Mouse (Mus musculus): Measurements from ENCODE around the gene Gramd1b.

The Gramd1b gene

DNA sequence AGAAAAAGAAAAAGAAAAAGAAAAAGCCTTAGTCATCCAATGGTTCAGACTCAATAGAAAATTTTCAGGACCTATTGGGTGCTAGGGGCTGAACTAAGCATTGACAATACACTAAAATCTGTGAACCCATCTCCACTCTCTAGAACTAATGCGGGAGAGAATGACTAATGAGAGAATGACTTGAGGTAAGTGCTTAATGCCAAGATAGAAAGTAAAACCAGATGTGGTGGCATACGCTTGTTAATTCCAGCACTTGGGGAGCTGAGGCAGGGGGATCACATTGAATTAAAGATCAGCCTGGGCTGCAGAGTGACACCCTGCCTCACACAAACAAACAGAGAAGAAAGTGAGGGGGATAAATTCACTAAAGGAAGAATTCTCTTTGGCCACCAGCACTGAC, 131.0 kb downstream of the Gramd1b start:
- in situ Hi-C loops (cut with MboI) = no loop called here

DNA sequence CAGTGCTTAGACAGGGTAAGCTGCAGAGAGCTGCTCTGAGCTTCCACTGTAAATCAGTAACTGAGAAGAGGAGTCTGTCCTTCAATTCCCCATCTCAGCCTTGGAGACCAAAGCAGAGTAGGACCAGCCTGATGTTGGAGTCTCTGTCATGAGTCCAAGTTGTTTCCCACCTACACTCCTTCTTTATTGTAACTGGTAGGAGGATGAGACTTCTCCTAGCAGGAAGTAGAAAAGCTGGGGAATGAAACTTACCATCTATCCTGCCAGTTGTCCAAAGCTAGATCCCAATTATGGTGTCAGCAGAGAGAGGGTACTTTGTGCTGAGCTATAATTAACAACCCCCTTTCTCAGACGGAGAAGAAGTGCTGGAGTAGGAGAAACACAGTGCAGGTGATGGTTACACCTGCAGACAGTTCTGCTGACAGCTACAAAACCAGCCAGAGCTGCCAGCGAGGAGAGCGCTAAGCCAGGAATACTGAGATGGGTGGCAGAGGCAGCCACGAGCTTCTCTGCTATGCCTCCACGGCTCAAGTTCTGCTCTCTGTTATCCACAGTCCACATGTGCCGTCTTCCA, 131.7 kb downstream of the Gramd1b start:
- in situ Hi-C loops (cut with MboI) = no loop called here

DNA sequence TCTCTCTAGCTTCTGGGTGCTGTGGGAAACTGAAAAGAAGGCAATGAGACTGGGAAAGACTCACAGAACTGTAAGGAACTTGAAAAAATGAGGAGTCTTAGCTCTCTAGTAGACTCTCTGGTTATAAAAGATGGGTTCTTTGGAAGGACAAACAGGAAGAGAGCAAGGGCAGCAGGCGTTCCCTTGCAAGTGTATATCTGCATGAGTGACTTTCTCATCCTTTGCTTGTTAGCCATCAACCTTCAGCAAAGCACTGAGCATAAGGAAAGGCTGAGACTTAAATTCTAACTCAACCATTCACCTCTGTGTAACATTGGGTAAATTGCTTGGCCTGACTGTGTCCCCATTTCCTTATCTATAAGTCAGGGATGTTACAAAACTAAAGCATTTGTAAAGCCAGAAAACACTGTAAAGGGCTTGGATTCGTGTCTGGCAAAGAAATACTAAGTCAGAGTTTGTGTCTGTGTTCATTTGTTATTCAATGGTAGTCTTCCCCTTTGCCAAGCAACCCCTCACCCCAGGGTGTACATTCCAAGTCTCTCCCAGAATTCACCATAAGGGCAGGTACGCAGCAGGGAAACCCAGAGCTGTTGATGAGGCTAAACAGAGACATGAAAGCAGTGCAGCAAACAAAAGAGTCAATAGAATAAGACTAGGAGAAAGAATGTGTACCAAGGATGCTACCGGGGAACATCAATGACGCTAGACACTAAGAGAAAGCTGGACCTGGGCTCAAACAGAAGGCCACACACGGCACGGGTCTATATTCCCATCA, 133.5 kb downstream of the Gramd1b start:
- in situ Hi-C loops (cut with MboI) = no loop called here

DNA sequence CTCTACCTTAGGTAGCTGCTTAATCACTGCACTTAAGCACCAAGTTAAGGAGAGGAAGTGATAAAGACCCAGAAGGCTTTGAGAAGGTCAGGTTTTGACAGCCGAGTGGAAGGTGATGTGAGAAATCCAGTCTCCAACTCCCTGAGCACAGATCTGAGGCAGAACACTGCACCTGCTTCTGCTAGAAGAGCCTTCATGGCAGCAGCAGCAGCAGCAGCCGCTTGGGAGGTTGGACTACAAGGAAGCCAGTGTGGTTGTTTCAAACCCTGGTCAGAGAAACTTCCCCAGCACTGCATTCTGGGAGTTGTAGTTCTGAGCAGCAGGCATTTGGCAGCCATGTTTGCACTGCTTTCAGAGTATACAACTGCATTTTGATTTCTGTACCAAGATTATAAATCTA, 134.1 kb downstream of the Gramd1b start:
- in situ Hi-C loops (cut with MboI) = no loop called here

DNA sequence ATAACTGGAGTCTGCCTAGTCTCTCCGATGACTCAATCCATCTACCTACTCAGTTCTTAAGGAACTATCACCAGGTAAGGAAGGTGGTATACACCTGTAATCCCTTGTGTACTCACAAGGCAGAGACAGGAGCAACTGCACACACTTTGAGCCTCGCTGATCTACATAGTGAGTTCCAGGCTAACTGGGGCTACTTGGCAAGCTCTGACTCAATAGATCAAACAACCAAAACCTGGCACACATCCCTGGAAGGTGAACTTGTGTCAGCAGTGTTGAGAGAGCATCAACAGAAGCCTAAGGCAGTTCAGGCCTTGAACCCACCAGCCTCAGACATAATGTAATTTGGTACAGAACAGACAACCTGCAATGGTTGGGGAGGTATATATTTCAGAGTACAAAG, 135.0 kb downstream of the Gramd1b start:
- in situ Hi-C loops (cut with MboI) = no loop called here

DNA sequence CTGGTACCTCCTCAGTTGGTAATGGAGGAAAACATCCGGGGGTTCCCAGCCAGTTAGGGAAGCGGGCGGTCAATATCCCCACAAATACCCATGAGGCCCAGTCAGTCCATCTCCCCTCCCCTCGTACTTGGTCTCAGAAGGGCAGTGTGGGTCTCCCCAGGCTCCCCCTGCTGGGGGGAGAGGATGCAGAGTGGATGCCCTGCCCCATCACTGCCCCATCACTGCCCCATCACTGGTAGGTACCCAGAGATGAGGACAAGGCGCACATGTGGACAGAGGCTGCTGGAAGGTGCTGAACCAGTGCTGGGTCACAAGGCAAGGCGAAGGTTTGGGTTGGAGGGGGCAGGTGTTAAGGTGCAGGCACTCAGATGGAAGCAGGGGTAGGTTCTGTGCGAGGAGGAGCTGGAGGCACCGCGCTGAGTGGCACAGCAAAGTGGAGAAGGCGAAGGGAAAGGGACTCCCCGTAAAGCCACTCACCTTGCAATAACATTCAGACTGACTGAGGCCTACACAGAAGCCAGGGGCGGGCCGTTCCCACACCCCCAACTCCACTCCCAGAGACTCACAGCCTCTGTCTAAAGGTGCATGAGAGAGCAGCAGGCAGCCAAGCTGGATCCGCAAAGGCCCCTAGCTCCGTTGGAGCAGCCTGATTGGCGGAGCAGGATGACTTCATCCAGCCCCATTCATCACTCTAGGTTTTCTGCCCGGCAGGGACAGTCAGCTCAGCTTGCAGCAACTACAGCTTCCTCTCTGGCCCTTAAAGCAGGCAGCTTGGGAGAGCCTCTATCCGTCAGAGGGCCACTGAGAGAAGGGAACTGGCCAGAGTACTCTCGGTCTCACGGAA, 139.1 kb downstream of the Gramd1b start:
- in situ Hi-C loops (cut with MboI) = no loop called here

DNA sequence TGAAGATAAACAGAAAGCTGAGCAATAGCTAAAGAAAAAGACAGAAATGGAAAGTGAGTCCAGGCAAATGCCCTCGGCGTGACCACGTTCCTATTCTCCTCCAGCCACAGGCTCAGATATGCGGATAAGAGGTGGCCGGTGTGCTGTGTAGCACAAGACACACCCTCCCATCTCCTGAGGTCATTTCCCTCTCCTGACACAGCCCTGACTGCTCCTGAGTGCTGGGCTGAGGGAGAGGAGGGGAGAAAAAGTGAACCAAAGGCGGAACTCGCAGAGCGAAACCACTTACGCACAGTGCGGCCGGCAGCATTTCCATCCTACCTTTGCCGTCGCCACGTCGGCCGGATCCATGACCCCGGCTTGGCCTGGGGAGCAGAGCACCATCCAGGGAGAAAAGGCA, 139.8 kb downstream of the Gramd1b start:
- in situ Hi-C loops (cut with MboI) = no loop called here

DNA sequence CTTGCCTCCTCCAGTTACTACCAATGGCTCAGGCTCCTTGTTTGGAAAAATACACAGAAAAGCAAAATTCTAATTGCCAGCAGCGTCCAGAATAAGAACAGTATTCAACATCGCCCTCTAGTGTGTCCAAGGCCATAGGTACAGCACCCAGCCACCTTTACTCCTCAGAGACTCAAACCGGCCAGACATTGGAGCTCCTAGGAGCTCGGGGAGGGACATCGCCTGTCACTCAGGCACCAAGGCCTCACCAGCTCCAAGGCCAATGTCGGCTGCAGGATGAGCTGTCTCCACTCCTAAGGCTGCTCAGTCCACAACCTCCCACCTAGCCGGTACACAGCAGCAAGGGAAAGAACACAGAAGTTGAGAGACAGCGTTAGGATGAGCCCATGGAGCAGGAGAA, 140.3 kb downstream of the Gramd1b start:
- in situ Hi-C loops (cut with MboI) = no loop called here

DNA sequence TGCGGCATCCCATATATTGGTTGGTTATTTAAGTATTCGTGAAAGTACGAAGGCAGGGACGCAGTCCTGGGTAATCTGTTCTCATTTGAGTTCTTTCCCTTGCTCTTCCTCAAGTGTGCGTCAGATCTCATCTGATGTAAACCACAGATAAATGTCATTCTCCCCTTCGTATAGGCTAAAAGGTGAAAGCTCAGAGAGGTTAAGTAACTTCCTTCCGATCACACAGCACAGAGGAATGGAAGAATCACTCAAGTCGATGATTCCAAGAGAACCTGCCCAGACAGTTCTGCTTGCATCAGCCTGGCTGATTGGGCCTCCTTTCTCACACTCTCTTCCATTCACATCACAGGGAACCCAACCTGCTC, 140.8 kb downstream of the Gramd1b start:
- in situ Hi-C loops (cut with MboI) = no loop called here

DNA sequence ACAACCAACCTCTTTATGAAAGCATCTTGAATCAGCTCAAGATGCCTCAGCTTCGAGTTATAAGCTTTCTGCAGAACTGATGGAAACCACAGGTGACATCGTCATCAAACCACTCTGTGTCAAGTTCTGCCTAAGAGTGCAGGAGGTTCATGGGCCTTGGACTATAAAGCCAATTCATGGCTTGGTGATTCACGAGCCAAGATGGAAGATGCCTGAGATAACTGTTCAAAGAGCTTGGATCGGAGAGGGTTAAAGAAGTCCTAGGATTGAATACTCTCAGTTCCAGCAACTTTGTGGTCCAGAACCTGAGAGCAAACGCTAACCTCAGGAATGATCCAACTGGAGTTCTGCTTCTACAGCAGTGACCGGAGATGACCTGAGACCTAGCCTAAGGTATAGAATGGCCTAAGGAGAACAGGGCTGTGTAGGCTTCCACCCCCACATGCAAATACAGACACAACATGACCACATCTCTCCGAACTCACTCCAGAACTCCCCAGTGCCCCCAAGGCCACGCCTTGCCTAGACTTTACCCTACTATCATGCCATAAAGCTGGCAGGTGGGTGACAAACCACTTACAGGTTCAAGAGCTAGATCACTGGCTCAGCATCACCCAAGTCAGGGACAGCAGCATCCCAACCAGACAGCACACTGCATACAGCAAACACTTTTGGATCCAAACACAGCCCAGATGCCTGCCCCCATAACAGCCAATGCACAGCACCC, 141.4 kb downstream of the Gramd1b start:
- in situ Hi-C loops (cut with MboI) = no loop called here

DNA sequence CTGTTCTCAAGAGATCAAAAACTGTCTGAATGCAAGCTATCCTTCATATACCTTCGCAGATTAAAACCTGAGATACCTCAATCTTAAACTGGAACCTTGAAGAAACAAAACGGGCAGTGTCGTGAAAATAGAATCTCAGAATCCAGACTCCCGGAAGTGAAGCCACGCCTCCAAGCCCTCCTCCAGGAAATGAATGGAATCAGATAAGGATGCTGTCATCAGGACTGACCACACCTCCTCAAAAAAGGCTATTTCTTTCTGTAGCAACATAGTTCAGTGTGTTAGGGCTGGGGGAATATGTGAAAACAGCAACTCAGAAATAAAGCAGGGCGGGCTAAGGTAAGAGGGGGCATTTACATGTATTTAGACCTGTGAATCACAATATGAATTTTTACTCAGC, 142.0 kb downstream of the Gramd1b start:
- in situ Hi-C loops (cut with MboI) = no loop called here

DNA sequence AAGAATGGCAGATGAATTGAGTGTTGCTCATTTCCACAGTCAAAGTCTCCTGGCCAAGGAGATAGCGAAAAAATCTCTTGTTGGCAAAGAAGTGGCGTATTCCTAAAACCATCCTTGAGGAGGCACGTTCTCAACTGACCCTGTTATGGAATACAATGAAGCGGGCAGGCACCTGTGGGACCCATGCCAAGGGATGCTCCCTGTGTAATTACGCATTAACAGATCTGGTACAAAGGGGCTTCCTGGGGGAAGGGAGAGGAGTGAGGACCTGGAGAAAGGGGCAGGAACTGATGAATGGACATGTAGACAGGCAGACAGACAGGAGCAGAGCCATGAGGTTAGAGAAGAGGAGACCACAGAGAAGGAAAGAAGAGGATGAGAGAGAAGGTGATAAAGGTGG, 146.4 kb downstream of the Gramd1b start:
- in situ Hi-C loops (cut with MboI) = no loop called here

DNA sequence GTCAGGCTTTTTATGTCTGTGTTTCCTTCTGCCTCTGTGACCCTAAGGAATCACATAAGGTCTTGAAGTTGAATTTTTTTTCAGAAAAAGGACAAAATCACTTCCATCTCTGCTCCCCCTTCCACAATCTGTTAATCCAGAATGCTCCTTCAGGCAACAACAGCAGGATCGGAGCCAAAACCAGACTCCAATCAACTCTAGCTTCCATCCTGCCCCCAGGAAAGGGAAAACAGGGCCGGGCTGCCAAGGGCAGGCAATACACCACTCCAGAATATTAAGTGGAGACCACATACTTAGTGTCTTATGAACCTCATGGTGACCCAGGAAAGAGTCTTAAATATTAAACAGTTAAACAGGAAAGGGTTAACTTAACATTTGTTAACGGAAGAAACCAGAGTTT, 148.7 kb downstream of the Gramd1b start:
- in situ Hi-C loops (cut with MboI) = no loop called here

DNA sequence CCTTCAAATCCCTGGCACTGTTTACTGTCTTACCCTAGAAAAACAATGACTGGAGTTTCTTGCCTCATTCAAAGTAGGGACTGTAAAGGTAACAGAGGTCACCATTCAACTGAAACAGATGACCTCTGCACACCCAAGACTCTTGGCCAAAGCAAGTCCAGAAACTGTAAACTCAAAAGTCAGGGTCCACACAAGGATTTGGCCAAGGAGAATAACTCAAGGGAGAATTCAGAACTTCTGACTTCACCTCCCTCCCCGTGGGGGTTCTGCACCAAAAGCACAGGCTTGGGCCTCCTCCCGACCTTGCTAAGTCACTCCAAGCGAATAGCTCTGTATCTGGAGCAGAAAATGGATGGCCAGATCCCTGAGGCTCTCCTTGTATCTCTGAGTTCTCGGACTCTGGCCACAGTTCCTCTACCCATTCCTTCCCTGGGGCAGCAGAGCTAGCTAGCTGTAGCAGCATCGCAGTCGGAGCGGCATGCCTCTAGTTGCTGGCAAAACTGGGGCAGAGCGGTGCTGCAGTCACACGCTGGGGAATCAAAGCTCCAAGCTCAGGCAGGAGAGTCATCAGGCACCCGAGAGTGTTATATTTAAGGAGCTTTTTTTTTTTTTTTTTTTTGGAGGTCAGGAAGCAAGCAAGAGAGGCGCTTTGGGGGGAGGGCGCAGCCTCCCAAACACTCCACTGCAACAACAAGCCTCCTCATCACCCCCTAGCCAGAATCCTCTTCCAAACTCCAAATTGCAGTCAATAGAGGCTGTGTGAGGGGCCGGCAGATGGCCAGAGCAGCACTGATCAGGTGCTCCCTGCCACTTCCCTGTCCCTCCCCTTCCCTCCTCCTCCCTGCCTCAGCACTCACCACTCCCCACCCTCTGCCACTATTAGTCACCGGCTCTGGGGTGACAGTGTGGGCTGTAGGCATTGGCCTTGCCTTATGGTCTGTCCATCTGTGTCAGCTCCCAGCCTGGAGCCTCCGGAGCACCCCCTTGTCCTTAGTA, 149.5 kb downstream of the Gramd1b start:
- in situ Hi-C loops (cut with MboI) = no loop called here

DNA sequence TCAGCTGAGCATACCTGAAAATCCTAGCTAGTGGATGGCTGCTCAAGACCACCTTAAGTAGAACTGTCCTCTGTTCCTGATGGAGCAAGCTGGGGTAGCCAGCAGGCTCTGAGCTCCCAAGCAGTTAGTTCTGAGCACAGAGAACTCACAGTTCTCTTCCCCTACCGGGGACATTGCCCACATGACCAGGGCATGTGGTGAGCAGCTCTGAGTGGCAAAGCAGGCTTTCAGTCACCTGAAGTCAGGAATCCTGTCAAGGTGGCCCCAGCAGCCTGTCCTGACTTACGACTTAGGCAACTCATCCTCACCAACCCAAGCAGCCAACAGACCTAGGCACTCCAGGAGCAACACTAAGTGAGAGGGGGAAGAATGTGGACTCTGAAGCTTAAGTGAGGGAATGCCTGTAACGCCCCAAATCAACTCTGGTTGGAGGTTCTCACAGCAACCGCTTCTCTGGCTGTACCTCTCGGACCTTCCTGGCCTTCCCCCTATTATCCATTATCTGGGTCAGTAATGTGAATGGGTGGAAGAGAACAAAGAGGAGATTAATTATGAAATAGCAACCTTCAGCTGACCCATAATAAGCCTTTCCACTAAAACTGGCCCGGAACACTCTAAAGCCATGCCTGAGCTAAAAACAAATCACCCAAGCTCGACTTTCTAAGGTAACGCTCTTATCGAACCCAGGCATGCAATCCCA, 154.3 kb downstream of the Gramd1b start:
- in situ Hi-C loops (cut with MboI) = no loop called here

DNA sequence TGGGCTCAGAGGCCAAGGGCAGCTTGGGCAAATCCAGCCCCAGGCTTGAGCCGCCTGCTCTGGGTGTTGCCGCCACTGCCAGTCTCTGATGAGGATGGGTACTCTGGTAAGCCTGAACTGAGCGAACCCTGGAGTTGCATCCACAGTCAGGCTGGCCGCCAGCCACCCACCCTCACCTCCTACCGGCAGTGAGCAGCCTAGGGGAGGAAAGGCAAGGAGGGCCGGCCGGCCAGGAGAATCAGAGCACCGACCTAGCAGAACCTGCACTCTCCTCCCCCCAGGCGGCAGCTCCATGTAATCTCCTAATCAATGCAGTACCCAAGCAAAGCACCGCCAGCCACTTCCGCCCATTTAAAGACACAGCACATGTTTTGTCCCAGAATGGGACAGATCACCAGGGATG, 155.0 kb downstream of the Gramd1b start:
- in situ Hi-C loops (cut with MboI) = no loop called here

DNA sequence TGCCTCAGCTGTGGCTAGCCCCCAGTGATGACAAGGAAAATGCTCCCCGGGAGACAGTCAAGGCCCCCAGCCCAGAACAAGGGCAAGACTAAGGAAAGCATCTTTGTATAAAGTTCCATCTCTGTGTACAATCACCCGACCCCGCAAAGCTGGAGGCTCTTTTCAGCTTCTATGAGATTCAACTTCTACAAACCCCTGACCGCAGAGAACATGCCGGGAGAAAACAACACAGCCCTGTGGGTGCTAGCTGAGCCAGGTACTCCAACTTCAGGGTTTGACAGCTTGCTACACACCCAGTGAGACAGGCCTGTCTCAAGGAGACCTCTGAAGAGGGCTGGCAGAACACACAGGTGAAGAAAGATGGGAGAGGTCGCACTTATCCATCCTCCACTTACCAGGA, 155.7 kb downstream of the Gramd1b start:
- in situ Hi-C loops (cut with MboI) = no loop called here

DNA sequence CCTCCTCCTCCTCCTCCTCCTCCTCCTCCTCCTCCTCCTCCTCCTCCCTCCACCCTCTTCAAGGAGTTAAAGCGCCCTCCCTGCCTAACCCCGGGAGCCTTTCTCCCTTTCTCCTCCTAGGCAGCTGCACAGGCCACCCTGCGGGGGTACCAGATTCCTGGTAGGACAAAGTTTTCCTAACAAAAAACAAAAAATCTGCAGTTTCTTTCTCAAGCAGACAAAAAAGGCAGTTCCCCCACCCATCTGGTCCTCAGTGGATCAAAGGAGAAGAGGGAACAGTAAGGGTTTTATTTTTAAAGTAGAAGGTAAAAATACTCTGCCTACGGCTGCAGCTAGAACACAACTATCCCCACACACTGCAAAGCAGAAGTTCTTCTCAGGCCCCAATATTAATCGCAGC, 156.2 kb downstream of the Gramd1b start:
- in situ Hi-C loops (cut with MboI) = no loop called here

DNA sequence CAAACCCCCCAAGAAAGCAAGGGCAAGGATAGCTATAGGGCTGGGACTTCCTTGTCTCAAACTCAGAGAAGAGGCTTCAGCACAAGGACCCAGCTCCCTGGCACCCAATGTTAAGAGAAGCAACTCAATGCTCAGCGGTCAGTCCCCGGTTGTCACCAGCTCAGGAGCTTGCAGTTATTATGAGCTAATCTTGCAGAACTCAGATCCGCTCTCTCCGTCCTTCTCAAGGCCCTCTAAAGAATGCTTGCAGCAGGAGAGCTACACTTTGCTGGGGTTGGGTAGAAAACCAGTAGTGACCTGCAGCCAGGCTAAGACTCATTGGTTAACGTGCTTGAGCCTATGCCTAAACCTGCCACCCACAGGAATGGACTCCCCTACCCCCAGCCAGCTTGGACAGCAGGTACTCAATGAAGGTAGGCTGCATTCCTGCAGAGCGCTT, 156.6 kb downstream of the Gramd1b start:
- in situ Hi-C loops (cut with MboI) = no loop called here

DNA sequence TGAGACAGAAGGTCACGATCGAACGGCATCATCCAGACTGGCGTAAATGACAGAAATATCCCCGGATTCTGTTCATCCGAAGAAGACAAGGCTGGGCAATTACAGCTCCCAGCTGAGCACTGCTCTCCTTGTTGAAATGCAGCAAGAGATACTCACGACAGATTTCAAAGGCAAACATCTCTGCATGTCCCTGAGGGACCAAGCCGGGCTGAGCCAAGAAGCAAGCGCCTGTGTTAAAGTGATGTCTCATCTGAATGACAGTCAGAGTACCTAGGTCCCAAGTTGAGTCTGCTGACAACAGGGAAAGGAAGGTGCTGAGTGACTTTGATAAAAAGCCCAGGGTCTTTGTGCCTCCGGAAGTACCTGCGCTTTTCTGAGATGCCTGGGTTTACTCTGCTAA, 157.1 kb downstream of the Gramd1b start:
- in situ Hi-C loops (cut with MboI) = no loop called here
